Mouse (Mus musculus) megakaryocyte-erythroid progenitor cell, adult 5-6 weeks (primary cell): ENCODE results near the gene Spata25. TPM values are rescaled to one million over a fixed set of nuclear protein-coding genes. Genes with fewer than 3 reads are reported as not detected.
"Not testable (repeated sequence)": the region's sequence is repeated elsewhere in the genome, so short reads cannot be mapped to it uniquely, and the experiment has no call there.

Source experiments
- ATAC-seq: replicated peaks from 2 replicates; pipeline ENCODE4 v1.8.0; 2016; ENCODE audit warnings: mild to moderate bottlenecking, inconsistent platforms; ENCODE audit not compliant: severe bottlenecking, poor library complexity, low FRiP score, low TSS enrichment
- total RNA-seq, 2 experiments: library from RNA; stranded (forward) in 1 of 2; stranded (reverse) in 1 of 2; fragments of 200-1000, 215-1000 nt in 1 of 2; fragments of >200 nt in 1 of 2; fragmentation: Nextera tagmentation in 1 of 2; gene quantifications; 2 replicates each; pipeline ENCODE4 v1.2.3; 2014 to 2017

Spata25 gene
- total RNA-seq, 2 experiments from 2014 or later = not detected

- 0 out of 2 replicates have a peak, but pooled peaks have one; percentile 9 for ATAC-seq
These were observed 28.2 kb upstream of the Spata25 start for GRCm38 (mm10) chr2:164856309-164857100.

GRCm38 (mm10) chr2:164855572-164855971 lies 27.2 kb upstream of the Spata25 start:
- ATAC-seq = not testable (repeated sequence)

GRCm38 (mm10) chr2:164850061-164850460 lies 21.7 kb upstream of the Spata25 start:
- no peak for ATAC-seq

GRCm38 (mm10) chr2:164845782-164846181 lies 17.4 kb upstream of the Spata25 start:
- no peak for ATAC-seq

- no peak for ATAC-seq
These were observed 6.8 kb upstream of the Spata25 start for GRCm38 (mm10) chr2:164835164-164835563.

- ATAC-seq = no peak
These were observed 6.2 kb upstream of the Spata25 start for GRCm38 (mm10) chr2:164834531-164834930.

GRCm38 (mm10) chr2:164833314-164833959 lies 5.1 kb upstream of the Spata25 start, which contains the start of gene Neurl2:
Gene Neurl2, minus strand, starts transcription at chr2:164833456.
- peak; percentile 62 for ATAC-seq

- peak; percentile 83 for ATAC-seq
These were observed 4.5 kb upstream of the Spata25 start, which contains the start of gene Ctsa for GRCm38 (mm10) chr2:164832748-164833301. Gene Ctsa, plus strand, starts transcription at chr2:164832873.

GRCm38 (mm10) chr2:164832032-164832747 lies 3.9 kb upstream of the Spata25 start:
- no peak for ATAC-seq

- no peak for ATAC-seq
These were observed 2.7 kb upstream of the Spata25 start for GRCm38 (mm10) chr2:164831029-164831428.

- ATAC-seq = no peak
These were observed 753 bp upstream of the Spata25 start for GRCm38 (mm10) chr2:164829090-164829489.

- 0 out of 2 replicates have a peak, but pooled peaks have one; percentile 11 for ATAC-seq
These were observed 1.0 kb downstream of the Spata25 start for GRCm38 (mm10) chr2:164827146-164827850.

- no peak for ATAC-seq
These were observed 2.8 kb downstream of the Spata25 start for GRCm38 (mm10) chr2:164825521-164825920.

GRCm38 (mm10) chr2:164823969-164824368 lies 4.4 kb downstream of the Spata25 start:
- ATAC-seq = no peak

GRCm38 (mm10) chr2:164823181-164823585 lies 5.2 kb downstream of the Spata25 start:
- ATAC-seq = peak; percentile 65

GRCm38 (mm10) chr2:164822636-164823165 lies 5.6 kb downstream of the Spata25 start, which contains the start of gene Zswim1:
Gene Zswim1, plus strand, starts transcription at chr2:164822686.
- peak; percentile 96 for ATAC-seq

GRCm38 (mm10) chr2:164821060-164821459 lies 7.3 kb downstream of the Spata25 start:
- ATAC-seq = no peak

- no peak for ATAC-seq
These were observed 10.6 kb downstream of the Spata25 start for GRCm38 (mm10) chr2:164817703-164818102.

GRCm38 (mm10) chr2:164817206-164817605 lies 11.1 kb downstream of the Spata25 start:
- ATAC-seq = no peak
